8 mouse cellular contexts compared by ENCODE assay signal in the genomic region with DNA sequence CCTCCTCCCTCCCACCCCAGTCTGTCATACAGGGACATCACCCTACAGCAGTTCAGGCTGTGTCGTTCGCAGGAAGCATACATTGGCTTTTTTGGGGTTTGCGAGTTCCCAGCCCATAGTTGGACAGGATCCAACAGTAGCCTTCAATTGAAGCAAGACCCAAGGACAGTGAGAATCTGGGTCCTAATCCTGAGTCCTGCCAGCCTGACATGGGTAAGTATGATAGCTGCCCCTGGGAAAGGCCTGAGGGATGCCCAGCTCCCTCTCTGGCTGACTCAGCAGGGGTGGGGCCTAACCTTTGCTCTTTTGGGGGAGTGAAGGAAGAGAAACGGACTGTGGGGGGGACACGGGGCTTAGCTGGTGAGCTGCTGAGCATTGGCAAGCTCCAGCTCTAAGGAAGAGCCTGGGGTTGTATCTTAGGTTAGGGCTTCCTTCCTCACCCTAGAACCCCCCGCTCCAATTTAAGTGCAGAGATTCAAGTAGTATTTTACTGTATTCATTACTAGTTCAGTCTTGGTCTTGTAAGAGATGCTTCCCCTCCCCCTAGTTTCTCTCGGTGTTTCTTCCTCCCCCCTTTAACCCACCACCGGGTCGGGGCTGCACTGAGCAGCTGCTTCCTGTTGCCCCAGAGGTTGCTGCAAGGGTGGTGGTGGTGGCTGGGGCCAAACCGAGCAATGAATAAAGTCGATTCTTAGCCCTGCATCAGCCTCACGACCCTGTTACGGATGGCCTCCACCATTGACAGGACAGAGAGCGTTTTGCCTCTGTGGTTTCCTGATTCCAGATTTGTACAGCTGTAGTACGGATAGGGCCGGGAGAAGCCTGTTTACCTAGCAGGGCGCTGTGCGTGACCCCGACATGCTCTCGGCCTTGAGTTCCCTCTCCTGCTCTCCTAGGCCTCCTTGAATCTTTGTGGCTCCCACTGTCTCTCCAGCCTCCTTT. TPM values are rescaled to one million over a fixed set of nuclear protein-coding genes. Genes with fewer than 3 reads are reported as not detected.
DNase-seq lines count a peak whose midpoint lies in the region; ATAC-seq and TF ChIP-seq lines count a peak whose summit lies in the region.

TSS of gene Baz2a (plus strand) at position 14 of the 942 bp plus-strand sequence.

- H3K27ac ChIP-seq in intestine, postnatal 0 days (ENCODE audit: low read depth, low read length), result peak within 1 kb of the TSS; percentile 94
- H3K27ac ChIP-seq in limb, embryonic 13.5 days, result peak within 1 kb of the TSS; percentile 87
- H3K27ac ChIP-seq in midbrain, embryonic 14.5 days (replicated peaks; ENCODE audit: low read depth, low read length), result peak within 1 kb of the TSS; percentile 89
- peak within 1 kb of the TSS; percentile 97 for H3K27ac ChIP-seq in stomach, embryonic 16.5 days (ENCODE audit: low read length)

- peak; percentile 29 for ATAC-seq in granulocyte monocyte progenitor cell, adult 5-6 weeks (replicated peaks; ENCODE audit: poor library complexity, severe bottlenecking)
- ATAC-seq in intestine, postnatal 0 days, result peak; percentile 61
- ATAC-seq in limb, embryonic 13.5 days (ENCODE audit: low FRiP score, low read depth), result no peak
- no peak for ATAC-seq in midbrain, embryonic 14.5 days (ENCODE audit: low FRiP score, low TSS enrichment)
- peak; percentile 69 for ATAC-seq in stomach, embryonic 16.5 days (ENCODE audit: insufficient read depth, low FRiP score)

- TF ChIP-seq CTCF in intestine, postnatal 0 days (IDR thresholded peaks at IDR 0.05; ENCODE audit: low read depth), result no peak

- DNase-seq in right cerebral cortex, postnatal 10 days (ENCODE audit: low spot score in 2 of 2), result peak; percentile 42 to 58
- DNase-seq in right cerebral cortex, postnatal 4 days, result no peak
- peak; percentile 49 to 61 for DNase-seq in cerebellum, postnatal 36 days
- DNase-seq in midbrain, embryonic 14.5 days, result peak; percentile 51

- H3K4me2 ChIP-seq in intestine, postnatal 0 days (replicated peaks; ENCODE audit: low read depth), result peak within 1 kb of the TSS; percentile 89
- peak within 1 kb of the TSS; percentile 90 for H3K4me2 ChIP-seq in limb, embryonic 13.5 days (replicated peaks)
- H3K4me2 ChIP-seq in midbrain, embryonic 14.5 days (ENCODE audit: low read length), result peak within 1 kb of the TSS; percentile 91
- peak within 1 kb of the TSS; percentile 91 for H3K4me2 ChIP-seq in stomach, embryonic 16.5 days (ENCODE audit: low read depth, low read length)

- peaks cover 5% of the 10 kb centered on the region; the same call in 1 of the 2 replicates for H3K4me1 ChIP-seq in intestine, postnatal 0 days (replicated peaks; ENCODE audit: control insufficient read depth, insufficient read depth, low read length)
- peaks cover 49% of the 10 kb centered on the region for H3K4me1 ChIP-seq in limb, embryonic 13.5 days
- peaks cover 30% of the 10 kb centered on the region for H3K4me1 ChIP-seq in midbrain, embryonic 14.5 days (ENCODE audit: control insufficient read depth, insufficient read depth, low read length)
- peaks cover 28% of the 10 kb centered on the region for H3K4me1 ChIP-seq in stomach, embryonic 16.5 days (ENCODE audit: control insufficient read depth, insufficient read depth, low read length)

- peak within 1 kb of the TSS; percentile 88 for H3K4me3 ChIP-seq in intestine, postnatal 0 days (ENCODE audit: low read depth, low read length)
- H3K4me3 ChIP-seq in limb, embryonic 13.5 days, result peak within 1 kb of the TSS; percentile 70
- peak within 1 kb of the TSS; percentile 75 for H3K4me3 ChIP-seq in midbrain, embryonic 14.5 days (replicated peaks; ENCODE audit: low read depth, low read length)
- peak within 1 kb of the TSS; percentile 83 for H3K4me3 ChIP-seq in stomach, embryonic 16.5 days (replicated peaks; ENCODE audit: low read length)

- H3K36me3 ChIP-seq in intestine, postnatal 0 days (ENCODE audit: control insufficient read depth, insufficient read depth), result peaks cover 29% of the 10 kb centered on the region
- peaks cover 37% of the 10 kb centered on the region for H3K36me3 ChIP-seq in limb, embryonic 13.5 days
- peaks cover 41% of the 10 kb centered on the region for H3K36me3 ChIP-seq in midbrain, embryonic 14.5 days (ENCODE audit: control insufficient read depth, insufficient read depth, low read length)
- H3K36me3 ChIP-seq in stomach, embryonic 16.5 days (ENCODE audit: control insufficient read depth, insufficient read depth, low read length), result peaks cover 25% of the 10 kb centered on the region; the same call in 1 of the 2 replicates

- H3K27me3 ChIP-seq in intestine, postnatal 0 days (replicated peaks; ENCODE audit: control insufficient read depth, insufficient read depth, low read length), result no peaks in the 10 kb centered on the region
- H3K27me3 ChIP-seq in limb, embryonic 13.5 days, result no peaks in the 10 kb centered on the region
- H3K27me3 ChIP-seq in midbrain, embryonic 14.5 days (ENCODE audit: control insufficient read depth, insufficient read depth, low read length), result no peaks in the 10 kb centered on the region
- no peaks in the 10 kb centered on the region for H3K27me3 ChIP-seq in stomach, embryonic 16.5 days (ENCODE audit: control insufficient read depth, insufficient read depth, low read length)

- no peaks in the 10 kb centered on the region for H3K9me3 ChIP-seq in intestine, postnatal 0 days (ENCODE audit: control insufficient read depth)
- no peaks in the 10 kb centered on the region for H3K9me3 ChIP-seq in limb, embryonic 13.5 days
- H3K9me3 ChIP-seq in midbrain, embryonic 14.5 days (ENCODE audit: control insufficient read depth, low read length), result no peaks in the 10 kb centered on the region
- no peaks in the 10 kb centered on the region for H3K9me3 ChIP-seq in stomach, embryonic 16.5 days (replicated peaks; ENCODE audit: control insufficient read depth, low read length)

- WGBS in intestine, postnatal 0 days, result under 1% methylated on average over 20 of the region's 20 CpGs
- WGBS in limb, embryonic 13.5 days, result 1% methylated on average over 20 of the region's 20 CpGs
- under 1% methylated on average over 20 of the region's 20 CpGs for WGBS in midbrain, embryonic 14.5 days
- 1% methylated on average over 20 of the region's 20 CpGs for WGBS in stomach, embryonic 16.5 days

- peak within 1 kb of the TSS; percentile 75 for H3K9ac ChIP-seq in intestine, postnatal 0 days (ENCODE audit: low read depth, low read length)
- H3K9ac ChIP-seq in limb, embryonic 13.5 days, result peak within 1 kb of the TSS; percentile 78
- peak within 1 kb of the TSS; percentile 77 for H3K9ac ChIP-seq in midbrain, embryonic 14.5 days (replicated peaks; ENCODE audit: low read length)
- H3K9ac ChIP-seq in stomach, embryonic 16.5 days (ENCODE audit: low read length), result peak within 1 kb of the TSS; percentile 87

RNA-seq across cellular contexts. Expression of gene Baz2a, which starts in this region (rescaled TPM):
- total RNA-seq in granulocyte monocyte progenitor cell, adult 5-6 weeks (2014; fragmentation: Nextera tagmentation), result 54.8 and 64.2 TPM in 2 replicates
- total RNA-seq in granulocyte monocyte progenitor cell, adult 5-6 weeks (2017), result 15.0 and 17.2 TPM in 2 replicates
- polyA plus RNA-seq in intestine, postnatal 0 days (2015; fragmentation: Nextera tagmentation; extraction: Ambion mirVana), result 8.1 and 8.6 TPM in 2 replicates
- 9.0 and 10.5 TPM in 2 replicates for polyA plus RNA-seq in limb, embryonic 13.5 days (2015; fragmentation: Nextera tagmentation; extraction: Ambion mirVana)
- 14.8 and 19.4 TPM in 2 replicates for polyA plus RNA-seq in midbrain, embryonic 14.5 days (2014; fragmentation: Nextera tagmentation; extraction: Ambion mirVana)
- polyA plus RNA-seq in stomach, embryonic 16.5 days (2015; fragmentation: Nextera tagmentation; extraction: Ambion mirVana), result 8.3 and 10.0 TPM in 2 replicates

Comparison
In these comparisons a context has a peak if more than half of its experiments do, and no peak if none do; other contexts are left out.
1. ATAC-seq: peak in granulocyte monocyte progenitor cell, adult 5-6 weeks (single experiment), intestine, postnatal 0 days (single experiment) and stomach, embryonic 16.5 days (single experiment); none in limb, embryonic 13.5 days (single experiment) and midbrain, embryonic 14.5 days (single experiment).
2. Peak in every context shown above with its lines, with median percentiles within 50 percentile points of each other: H3K27ac ChIP-seq, H3K4me2 ChIP-seq, H3K4me3 ChIP-seq and H3K9ac ChIP-seq.